Mouse (Mus musculus) embryonic facial prominence, embryonic 10.5 days (tissue): ENCODE measurements around the gene Dtnb. TPM values are rescaled to one million over a fixed set of nuclear protein-coding genes. Genes with fewer than 3 reads are reported as not detected.

Experiments used
- DNase-seq: peaks from one replicate; pipeline ENCODE4 v3.0.0-alpha.2; 2017; ENCODE audit warnings: low spot score
- H3K27ac ChIP-seq: fragments of 300-500 bp; sonication (generic); replicated peaks from 2 replicates; pipeline ENCODE4 v1.5.1; 2016; ENCODE audit warnings: mild to moderate bottlenecking
- H3K27me3 ChIP-seq: fragments of 300-500 bp; sonication (generic); replicated peaks from 2 replicates; pipeline ENCODE4 v1.6.1; 2016; ENCODE audit warnings: low read depth, mild to moderate bottlenecking; ENCODE audit not compliant: poor library complexity, severe bottlenecking
- H3K36me3 ChIP-seq: fragments of 300-500 bp; sonication (generic); replicated peaks from 2 replicates; pipeline ENCODE4 v1.6.1; 2016; ENCODE audit warnings: mild to moderate bottlenecking, moderate library complexity
- H3K4me1 ChIP-seq: fragments of 300-500 bp; sonication (generic); 2 replicates; pipeline ENCODE4 v1.6.1; 2016
- H3K4me3 ChIP-seq: fragments of 300-500 bp; sonication (generic); 2 replicates; pipeline ENCODE4 v1.5.1; 2016; ENCODE audit warnings: mild to moderate bottlenecking, moderate library complexity
- H3K9me3 ChIP-seq: fragments of 300-500 bp; sonication (generic); 2 replicates; pipeline ENCODE4 v1.6.1; 2016; ENCODE audit warnings: mild to moderate bottlenecking
- WGBS: fragments of 180-500 bp; shearing (Covaris S2); methylation state at CpG from one replicate; pipeline ENCODE4 v1.1.7; 2016; 5-methylcytosine and 5-hydroxymethylcytosine counted together
- polyA plus RNA-seq: library from polyadenylated mRNA; unstranded; fragments of >200 nt; fragmentation: Nextera tagmentation; extraction: Ambion mirVana; gene quantifications from 2 replicates; pipeline ENCODE4 v1.2.1, GENCODE M21; 2016

Gene Dtnb
- polyA plus RNA-seq, 1 experiment from 2014 or later = 43.2 TPM

DNA sequence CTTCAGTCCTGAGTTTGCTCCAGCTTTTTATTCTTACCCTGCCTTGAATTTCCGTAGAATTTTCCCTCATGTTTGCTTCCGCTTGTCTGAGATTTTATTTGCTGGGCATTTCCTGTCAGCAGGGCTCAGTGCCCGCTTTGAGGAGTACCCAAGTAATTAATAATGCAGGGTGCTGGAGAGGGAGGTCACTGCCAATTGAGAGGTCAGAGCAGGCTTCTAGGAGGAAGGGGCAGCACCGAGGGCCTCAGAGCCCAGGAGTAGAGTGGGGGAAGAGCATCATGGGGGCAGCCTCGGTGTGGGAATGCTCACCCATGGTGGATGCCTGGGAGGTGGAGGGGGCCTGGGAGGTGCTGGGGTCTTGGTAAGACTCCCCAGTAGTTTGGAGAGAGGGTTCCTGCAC is 239.4 kb downstream of the Dtnb start:
- no peak for DNase-seq
- H3K9me3 ChIP-seq = no peaks in the 10 kb centered on the region
- no peak overlapping the region for H3K4me3 ChIP-seq
- H3K36me3 ChIP-seq = no peaks in the 10 kb centered on the region; the same call in 1 of the 2 replicates
- peaks cover 46% of the 10 kb centered on the region for H3K27me3 ChIP-seq
- H3K4me1 ChIP-seq = peaks cover 53% of the 10 kb centered on the region
- H3K27ac ChIP-seq = peak overlapping the region; percentile 49; the same call in 1 of the 2 replicates
- 37% methylated on average over 5 of the region's 5 CpGs for WGBS

- WGBS = 58% methylated on average over 6 of the region's 6 CpGs
- peaks cover 46% of the 10 kb centered on the region for H3K27me3 ChIP-seq
These were observed 240.1 kb downstream of the Dtnb start for GRCm38 (mm10) chr12:3812251-3812650.

DNA sequence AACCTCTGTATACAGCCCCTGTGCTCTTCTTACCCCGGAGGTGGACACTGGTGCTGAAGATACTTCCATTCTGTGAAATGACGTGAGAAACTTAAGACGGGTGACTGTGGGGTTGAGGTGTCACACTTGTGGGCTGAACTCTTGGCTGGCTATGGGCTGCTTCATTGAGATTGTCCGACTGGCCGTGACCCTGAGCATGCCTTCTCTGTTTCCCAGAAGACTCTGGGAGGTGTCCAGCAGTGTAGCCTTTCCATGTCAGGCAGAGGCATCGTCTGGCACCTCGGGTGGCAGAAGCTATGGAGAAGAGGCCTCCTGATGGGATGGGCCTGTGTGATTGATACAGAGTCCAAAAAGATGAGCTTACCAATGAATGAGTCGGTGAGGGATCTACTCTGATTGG is 241.0 kb downstream of the Dtnb start:
- Histone ChIP-seq H3K36me3 (no peaks in the 10 kb centered on the region; the same call in 1 of the 2 replicates), H3K27ac (no peak overlapping the region), H3K27me3 (peaks cover 38% of the 10 kb centered on the region), H3K4me1 (peaks cover 48% of the 10 kb centered on the region), H3K9me3 (no peaks in the 10 kb centered on the region), H3K4me3 (no peak overlapping the region)
- 90% methylated on average over 8 of the region's 8 CpGs for WGBS
- no peak for DNase-seq

More at GRCm38 (mm10) chr12:3812251-3812650, 240.1 kb downstream of the Dtnb start:
- Histone ChIP-seq H3K27ac (no peak overlapping the region), H3K4me3 (no peak overlapping the region), H3K4me1 (peaks cover 53% of the 10 kb centered on the region), H3K9me3 (no peaks in the 10 kb centered on the region), H3K36me3 (no peaks in the 10 kb centered on the region; the same call in 1 of the 2 replicates)
- no peak for DNase-seq

DNA sequence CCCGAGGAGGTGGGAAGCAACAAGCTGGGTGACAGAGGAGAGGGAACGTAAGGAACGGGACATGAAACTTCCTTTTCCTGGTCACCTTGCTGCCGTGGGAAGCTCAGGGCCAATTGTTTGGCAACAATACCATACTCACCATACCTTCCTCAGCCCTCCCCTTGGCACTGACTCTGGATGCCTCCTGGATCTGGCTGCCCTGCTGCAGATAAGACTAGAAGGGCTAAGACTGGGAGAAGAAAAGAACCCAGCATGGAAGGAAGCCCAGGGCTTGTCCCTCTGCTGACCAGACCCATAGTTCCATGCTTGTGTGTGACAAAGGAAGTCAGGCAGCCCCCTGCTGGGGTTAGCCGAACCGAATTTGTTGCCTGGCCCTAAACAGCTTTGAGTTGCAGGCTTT is 243.2 kb downstream of the Dtnb start:
- Histone ChIP-seq H3K27me3 (peaks cover 16% of the 10 kb centered on the region), H3K9me3 (no peaks in the 10 kb centered on the region), H3K4me3 (no peak overlapping the region), H3K27ac (no peak overlapping the region), H3K4me1 (peaks cover 37% of the 10 kb centered on the region), H3K36me3 (no peaks in the 10 kb centered on the region; the same call in 1 of the 2 replicates)
- 50% methylated on average over 6 of the region's 6 CpGs for WGBS
- no peak for DNase-seq

- no peak for DNase-seq
- Histone ChIP-seq H3K36me3 (no peaks in the 10 kb centered on the region; the same call in 1 of the 2 replicates), H3K9me3 (no peaks in the 10 kb centered on the region), H3K4me1 (peaks cover 23% of the 10 kb centered on the region), H3K27me3 (peaks cover 6% of the 10 kb centered on the region), H3K27ac (no peak overlapping the region), H3K4me3 (no peak overlapping the region)
- WGBS = 60% methylated on average over 7 of the region's 7 CpGs
These were observed 244.9 kb downstream of the Dtnb start for GRCm38 (mm10) chr12:3817033-3817432.

DNA sequence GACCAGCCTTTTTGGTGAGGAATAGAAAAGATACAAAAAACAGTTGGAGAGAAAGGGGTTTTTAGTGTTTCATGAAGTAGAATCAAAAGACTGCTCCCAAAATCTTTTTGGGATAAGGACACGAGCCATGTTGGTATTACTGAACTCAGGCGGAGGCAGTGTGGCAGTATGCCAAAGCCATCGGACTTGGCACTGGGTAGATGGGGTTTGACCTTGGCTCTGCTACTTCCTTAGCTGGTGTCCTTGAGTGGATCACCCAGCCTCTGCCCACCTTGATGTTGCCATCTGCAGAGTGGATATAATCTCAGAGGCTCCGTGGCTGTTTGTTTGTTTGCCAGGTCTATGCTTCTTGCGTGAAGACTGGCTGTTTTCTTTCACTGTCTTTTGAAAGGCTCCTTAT is 245.4 kb downstream of the Dtnb start:
- no peaks in the 10 kb centered on the region for H3K9me3 ChIP-seq
- peaks cover 6% of the 10 kb centered on the region for H3K27me3 ChIP-seq
- no peak for DNase-seq
- H3K27ac ChIP-seq = no peak overlapping the region
- H3K36me3 ChIP-seq = no peaks in the 10 kb centered on the region; the same call in 1 of the 2 replicates
- 90% methylated on average over 5 of the region's 5 CpGs for WGBS
- peaks cover 18% of the 10 kb centered on the region for H3K4me1 ChIP-seq
- H3K4me3 ChIP-seq = no peak overlapping the region

GRCm38 (mm10) chr12:3819899-3820298 is 247.7 kb downstream of the Dtnb start:
- Histone ChIP-seq H3K27me3 (peaks cover 6% of the 10 kb centered on the region), H3K9me3 (no peaks in the 10 kb centered on the region), H3K4me3 (no peak overlapping the region), H3K4me1 (peaks cover 23% of the 10 kb centered on the region), H3K36me3 (no peaks in the 10 kb centered on the region; the same call in 1 of the 2 replicates), H3K27ac (no peak overlapping the region; the same call in 1 of the 2 replicates)
- WGBS = 84% methylated on average over 4 of the region's 4 CpGs
- DNase-seq = no peak

DNA sequence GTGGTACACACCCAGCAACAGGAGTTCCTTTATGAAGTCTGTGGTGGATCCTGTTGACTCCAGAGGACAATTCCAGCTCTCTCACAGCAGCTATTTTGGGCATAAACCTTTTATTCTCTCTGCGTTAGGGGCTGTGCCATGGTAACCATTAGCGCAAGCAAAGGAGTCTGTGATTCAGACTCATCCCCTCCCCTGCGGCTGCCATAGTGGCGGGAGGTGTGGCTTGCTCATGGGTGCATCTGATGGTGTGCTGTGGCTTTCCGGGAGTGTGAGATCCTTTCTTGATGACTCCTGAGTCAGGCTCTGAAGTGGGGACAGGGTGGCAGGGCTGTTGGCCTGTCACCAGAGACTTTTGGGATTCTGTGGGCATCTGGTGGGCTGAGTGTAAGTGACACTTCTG is 251.2 kb downstream of the Dtnb start:
- 76% methylated on average over 5 of the region's 5 CpGs for WGBS
- no peak for DNase-seq

GRCm38 (mm10) chr12:3824906-3825713 is 252.9 kb downstream of the Dtnb start:
- 80% methylated on average over 5 of the region's 5 CpGs for WGBS
- H3K9me3 ChIP-seq = no peaks in the 10 kb centered on the region
- no peaks in the 10 kb centered on the region; the same call in 1 of the 2 replicates for H3K27me3 ChIP-seq
- peaks cover 22% of the 10 kb centered on the region for H3K4me1 ChIP-seq
- no peak overlapping the region for H3K27ac ChIP-seq
- DNase-seq = no peak
- H3K36me3 ChIP-seq = 0 out of 2 replicates have a peak, but pooled peaks cover 2% of the 10 kb centered on the region
- H3K4me3 ChIP-seq = no peak overlapping the region

More for the DNA sequence above, 251.2 kb downstream of the Dtnb start:
- H3K27ac ChIP-seq = no peak overlapping the region
- H3K4me3 ChIP-seq = no peak overlapping the region
- no peaks in the 10 kb centered on the region for H3K9me3 ChIP-seq
- peaks cover 30% of the 10 kb centered on the region for H3K4me1 ChIP-seq
- H3K27me3 ChIP-seq = no peaks in the 10 kb centered on the region; the same call in 1 of the 2 replicates
- H3K36me3 ChIP-seq = 0 out of 2 replicates have a peak, but pooled peaks cover 2% of the 10 kb centered on the region

DNA sequence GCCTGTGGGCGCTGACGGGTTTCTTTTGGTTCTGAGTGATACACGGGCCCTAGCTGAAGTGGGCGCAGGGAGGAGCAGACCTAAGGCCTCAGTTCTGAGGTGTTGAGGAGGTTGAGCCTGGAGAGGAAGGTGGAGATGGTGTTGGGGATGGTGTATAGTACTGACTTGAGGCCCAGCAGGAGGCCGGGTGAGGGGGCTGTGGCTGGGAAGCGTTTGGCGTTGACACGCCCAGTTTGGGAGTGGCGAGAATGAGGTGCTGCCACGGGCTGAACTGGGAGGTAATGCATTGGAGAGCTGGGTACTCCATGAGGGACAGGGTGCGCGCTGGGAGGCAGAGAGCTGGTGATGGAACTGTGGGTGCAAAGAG is 253.5 kb downstream of the Dtnb start:
- Histone ChIP-seq H3K36me3 (0 out of 2 replicates have a peak, but pooled peaks cover 2% of the 10 kb centered on the region), H3K4me1 (peaks cover 17% of the 10 kb centered on the region), H3K4me3 (0 out of 2 replicates have a peak overlapping the region, but pooled peaks have one; percentile 8), H3K27me3 (no peaks in the 10 kb centered on the region), H3K9me3 (no peaks in the 10 kb centered on the region), H3K27ac (no peak overlapping the region)
- no peak for DNase-seq
- 58% methylated on average over 12 of the region's 12 CpGs for WGBS

DNA sequence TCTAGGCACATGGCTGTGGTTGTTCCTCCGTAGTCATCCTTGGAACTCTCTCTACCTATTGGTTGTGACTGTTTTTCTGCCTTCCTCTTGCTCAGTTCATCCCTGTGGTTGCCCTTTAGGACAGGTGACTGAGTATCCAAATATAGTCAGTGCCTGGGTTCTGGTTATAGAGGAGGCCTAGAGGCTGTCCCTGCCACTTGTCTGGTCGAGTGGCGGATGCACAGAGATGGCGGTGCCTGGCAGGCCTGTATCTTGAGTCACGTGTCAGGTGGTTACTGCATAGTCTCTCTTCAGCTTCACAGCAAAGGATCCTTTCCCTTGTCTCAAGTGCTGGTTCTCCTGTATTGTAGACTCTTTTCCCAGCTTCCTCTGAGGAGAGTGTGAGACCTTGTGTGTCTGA is 255.6 kb downstream of the Dtnb start:
- Histone ChIP-seq H3K9me3 (no peaks in the 10 kb centered on the region), H3K4me3 (no peak overlapping the region), H3K4me1 (peaks cover 26% of the 10 kb centered on the region), H3K36me3 (0 out of 2 replicates have a peak, but pooled peaks cover 2% of the 10 kb centered on the region), H3K27me3 (peaks cover 8% of the 10 kb centered on the region; the same call in 1 of the 2 replicates), H3K27ac (no peak overlapping the region)
- no peak for DNase-seq
- whole genome bisulfite sequencing = 89% methylated on average over 5 of the region's 5 CpGs
